Mouse (Mus musculus): ENCODE measurements at regions not wholly inside any gene's neighbourhood (a gene's known extent, or its start where the extent isn't known, plus 50 kb on each side); places are given as distances from the start of the nearest gene placed in this dataset.
"Not testable (repeated sequence)": the region's sequence is repeated elsewhere in the genome, so short reads cannot be mapped to it uniquely, and the experiment has no call there.

- no peak overlapping the region for H3K4me3 ChIP-seq (ENCODE audit: insufficient read depth, low read depth, low read length)
- H3K4me1 ChIP-seq (ENCODE audit: control insufficient read depth, insufficient read depth, low read length) = peaks cover 2% of the 10 kb centered on the region; the same call in 1 of the 2 replicates
- no peak overlapping the region for H3K27ac ChIP-seq (replicated peaks; ENCODE audit: insufficient read depth, low read depth, low read length)
- H3K9ac ChIP-seq (ENCODE audit: low read depth, low read length) = no peak overlapping the region
- no peaks in the 10 kb centered on the region for H3K79me2 ChIP-seq (ENCODE audit: control insufficient read depth, insufficient read depth, low read length)
- no peak for DNase-seq (ENCODE audit: extremely low read depth, low read depth, low spot score)
- H3K27me3 ChIP-seq (ENCODE audit: control insufficient read depth, insufficient read depth, low read length) = no peaks in the 10 kb centered on the region
- no peak for TF ChIP-seq CTCF (IDR thresholded peaks at IDR 0.05; ENCODE audit: low read depth, low read length)
- no peak for TF ChIP-seq POLR2A (IDR thresholded peaks at IDR 0.05; ENCODE audit: extremely low read depth, insufficient read depth, low read length)
- 92% methylated on average over 4 of the region's 4 CpGs for WGBS
- H3K36me3 ChIP-seq (ENCODE audit: control insufficient read depth, insufficient read depth, low read length) = no peaks in the 10 kb centered on the region
These were observed 50.7 kb upstream of the Jade1 start for GRCm38 (mm10) chr3:41504867-41505266.

DNA sequence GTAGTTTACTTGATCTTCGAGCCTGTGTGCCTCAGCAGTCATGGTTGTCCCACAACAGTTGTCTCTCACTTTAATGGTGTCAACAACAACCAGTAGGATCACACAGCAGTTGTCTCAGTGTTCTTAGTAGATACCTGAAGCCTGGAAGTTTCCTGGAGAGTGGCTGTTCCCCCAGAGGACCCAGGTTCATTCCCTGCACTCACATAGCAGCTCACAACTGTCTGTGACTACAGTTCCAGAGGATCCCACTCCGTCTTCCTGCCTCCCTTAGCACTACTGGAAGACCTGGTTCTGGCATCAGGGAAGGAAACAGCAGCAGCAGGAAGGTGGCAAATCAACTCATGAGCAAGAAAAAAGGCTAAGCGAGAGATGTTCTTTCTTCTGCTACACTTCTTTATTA is 53.4 kb upstream of the Jade1 start:
- Histone ChIP-seq H3K27me3 (ENCODE audit: control insufficient read depth, insufficient read depth, low read length) (no peaks in the 10 kb centered on the region), H3K36me3 (ENCODE audit: control insufficient read depth, insufficient read depth, low read length) (no peaks in the 10 kb centered on the region), H3K79me2 (ENCODE audit: control insufficient read depth, insufficient read depth, low read length) (no peaks in the 10 kb centered on the region), H3K27ac (replicated peaks; ENCODE audit: insufficient read depth, low read depth, low read length) (no peak overlapping the region), H3K9ac (ENCODE audit: low read depth, low read length) (no peak overlapping the region), H3K4me1 (ENCODE audit: control insufficient read depth, insufficient read depth, low read length) (peaks cover 3% of the 10 kb centered on the region; the same call in 1 of the 2 replicates), H3K4me3 (ENCODE audit: insufficient read depth, low read depth, low read length) (no peak overlapping the region)
- DNase-seq (ENCODE audit: extremely low read depth, low read depth, low spot score) = no peak
- TF ChIP-seq POLR2A (IDR thresholded peaks at IDR 0.05; ENCODE audit: extremely low read depth, insufficient read depth, low read length) (no peak), CTCF (IDR thresholded peaks at IDR 0.05; ENCODE audit: low read depth, low read length) (no peak)
- 93% methylated on average over 3 of the region's 3 CpGs for WGBS

DNA sequence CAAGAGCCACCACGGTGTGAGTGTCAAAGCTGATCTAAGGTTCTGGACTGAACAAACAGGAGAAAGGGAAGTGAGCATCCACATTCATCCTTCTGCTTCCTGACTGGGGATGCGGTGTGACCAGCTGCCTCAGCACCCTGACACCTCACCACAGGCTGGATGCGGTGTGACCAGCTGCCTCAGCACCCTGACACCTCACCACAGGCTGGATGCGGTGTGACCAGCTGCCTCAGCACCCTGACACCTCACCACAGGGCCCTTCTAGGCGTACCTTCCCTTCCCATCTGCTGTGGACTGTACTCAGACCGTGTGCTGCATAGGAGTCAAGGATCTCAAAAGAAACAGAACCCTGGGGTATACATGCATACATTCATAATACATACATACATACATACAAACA is 53.9 kb upstream of the Jade1 start:
- WGBS = 75% methylated on average over 6 of the region's 6 CpGs

GRCm38 (mm10) chr3:41501124-41501523 is 54.4 kb upstream of the Jade1 start:
- 92% methylated on average over 6 of the region's 6 CpGs for WGBS
- no peak overlapping the region for H3K27ac ChIP-seq (replicated peaks; ENCODE audit: insufficient read depth, low read depth, low read length)
- H3K36me3 ChIP-seq (ENCODE audit: control insufficient read depth, insufficient read depth, low read length) = no peaks in the 10 kb centered on the region
- no peaks in the 10 kb centered on the region for H3K79me2 ChIP-seq (ENCODE audit: control insufficient read depth, insufficient read depth, low read length)
- no peak for TF ChIP-seq CTCF (IDR thresholded peaks at IDR 0.05; ENCODE audit: low read depth, low read length)
- no peak for TF ChIP-seq POLR2A (IDR thresholded peaks at IDR 0.05; ENCODE audit: extremely low read depth, insufficient read depth, low read length)
- H3K4me1 ChIP-seq (ENCODE audit: control insufficient read depth, insufficient read depth, low read length) = peaks cover 3% of the 10 kb centered on the region; the same call in 1 of the 2 replicates
- no peak overlapping the region for H3K4me3 ChIP-seq (ENCODE audit: insufficient read depth, low read depth, low read length)
- no peak overlapping the region for H3K9ac ChIP-seq (ENCODE audit: low read depth, low read length)
- DNase-seq (ENCODE audit: extremely low read depth, low read depth, low spot score) = no peak
- no peaks in the 10 kb centered on the region for H3K27me3 ChIP-seq (ENCODE audit: control insufficient read depth, insufficient read depth, low read length)

More for the DNA sequence above, 53.9 kb upstream of the Jade1 start:
- H3K27me3 ChIP-seq (ENCODE audit: control insufficient read depth, insufficient read depth, low read length); H3K27ac ChIP-seq (replicated peaks; ENCODE audit: insufficient read depth, low read depth, low read length); H3K4me3 ChIP-seq (ENCODE audit: insufficient read depth, low read depth, low read length); DNase-seq (ENCODE audit: extremely low read depth, low read depth, low spot score); H3K79me2 ChIP-seq (ENCODE audit: control insufficient read depth, insufficient read depth, low read length); H3K4me1 ChIP-seq (ENCODE audit: control insufficient read depth, insufficient read depth, low read length); H3K9ac ChIP-seq (ENCODE audit: low read depth, low read length); H3K36me3 ChIP-seq (ENCODE audit: control insufficient read depth, insufficient read depth, low read length): not testable (repeated sequence)

DNA sequence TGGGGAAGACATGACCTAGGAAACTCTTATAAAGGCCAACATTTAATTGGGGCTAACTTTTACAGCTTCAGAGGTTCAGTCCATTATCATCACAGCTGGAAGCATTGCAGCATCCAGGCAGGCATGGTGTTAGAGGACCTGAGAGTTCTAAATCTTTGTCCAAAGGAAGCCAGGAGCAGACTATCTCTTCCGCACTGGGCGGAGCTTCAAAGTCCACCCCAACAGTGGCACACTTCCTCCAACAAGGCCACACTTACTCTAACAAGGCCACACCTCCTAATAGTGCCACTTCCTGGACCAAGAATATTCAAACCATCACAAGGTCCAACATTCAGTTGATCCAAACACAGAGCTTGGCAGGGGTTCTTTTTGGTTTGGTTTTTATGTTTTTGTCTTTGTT is 55.9 kb upstream of the Jade1 start:
- H3K79me2 ChIP-seq (ENCODE audit: control insufficient read depth, insufficient read depth, low read length) = no peaks in the 10 kb centered on the region
- H3K27ac ChIP-seq (replicated peaks; ENCODE audit: insufficient read depth, low read depth, low read length) = no peak overlapping the region
- H3K36me3 ChIP-seq (ENCODE audit: control insufficient read depth, insufficient read depth, low read length) = no peaks in the 10 kb centered on the region
- H3K4me1 ChIP-seq (ENCODE audit: control insufficient read depth, insufficient read depth, low read length) = peaks cover 3% of the 10 kb centered on the region; the same call in 1 of the 2 replicates
- DNase-seq (ENCODE audit: extremely low read depth, low read depth, low spot score) = no peak
- no peaks in the 10 kb centered on the region for H3K27me3 ChIP-seq (ENCODE audit: control insufficient read depth, insufficient read depth, low read length)
- no peak overlapping the region for H3K4me3 ChIP-seq (ENCODE audit: insufficient read depth, low read depth, low read length)
- H3K9ac ChIP-seq (ENCODE audit: low read depth, low read length) = no peak overlapping the region
- 80% methylated on average over 2 of the region's 2 CpGs for WGBS
- TF ChIP-seq POLR2A (IDR thresholded peaks at IDR 0.05; ENCODE audit: extremely low read depth, insufficient read depth, low read length) (no peak), CTCF (IDR thresholded peaks at IDR 0.05; ENCODE audit: low read depth, low read length) (no peak)

- no peak overlapping the region for H3K4me3 ChIP-seq (ENCODE audit: insufficient read depth, low read depth, low read length)
- no peak overlapping the region for H3K27ac ChIP-seq (replicated peaks; ENCODE audit: insufficient read depth, low read depth, low read length)
- no peaks in the 10 kb centered on the region for H3K36me3 ChIP-seq (ENCODE audit: control insufficient read depth, insufficient read depth, low read length)
- H3K27me3 ChIP-seq (ENCODE audit: control insufficient read depth, insufficient read depth, low read length) = no peaks in the 10 kb centered on the region
- peaks cover 3% of the 10 kb centered on the region; the same call in 1 of the 2 replicates for H3K4me1 ChIP-seq (ENCODE audit: control insufficient read depth, insufficient read depth, low read length)
- no peaks in the 10 kb centered on the region for H3K79me2 ChIP-seq (ENCODE audit: control insufficient read depth, insufficient read depth, low read length)
- no peak for DNase-seq (ENCODE audit: extremely low read depth, low read depth, low spot score)
- no peak for TF ChIP-seq POLR2A (IDR thresholded peaks at IDR 0.05; ENCODE audit: extremely low read depth, insufficient read depth, low read length)
- TF ChIP-seq CTCF (IDR thresholded peaks at IDR 0.05; ENCODE audit: low read depth, low read length) = no peak
- no peak overlapping the region for H3K9ac ChIP-seq (ENCODE audit: low read depth, low read length)
- WGBS = 75% methylated on average over 7 of the region's 7 CpGs
These were observed 56.7 kb upstream of the Jade1 start for GRCm38 (mm10) chr3:41498791-41499190.
